Mouse (Mus musculus): ENCODE measurements at regions not wholly inside any gene's neighbourhood (a gene's known extent, or its start where the extent isn't known, plus 50 kb on each side); places are given as distances from the start of the nearest gene placed in this dataset.

GRCm38 (mm10) chr5:12925466-12925865 is 199.7 kb upstream of the Sema3a start:
- DNase-seq (ENCODE audit: low spot score) = no peak

- no peak for DNase-seq (ENCODE audit: low spot score)
These were observed 198.9 kb upstream of the Sema3a start for GRCm38 (mm10) chr5:12926289-12926688.

GRCm38 (mm10) chr5:12927247-12927646 is 198.0 kb upstream of the Sema3a start:
- no peak for DNase-seq (ENCODE audit: low spot score)

- no peak for DNase-seq (ENCODE audit: low spot score)
These were observed 188.2 kb upstream of the Sema3a start for GRCm38 (mm10) chr5:12937052-12937451.

GRCm38 (mm10) chr5:12938162-12938852 is 186.9 kb upstream of the Sema3a start:
- DNase-seq (ENCODE audit: low spot score) = no peak

GRCm38 (mm10) chr5:12944554-12944953 is 180.7 kb upstream of the Sema3a start:
- DNase-seq (ENCODE audit: low spot score) = no peak

- no peak for DNase-seq (ENCODE audit: low spot score)
These were observed 176.7 kb upstream of the Sema3a start for GRCm38 (mm10) chr5:12948472-12948871.

- DNase-seq (ENCODE audit: low spot score) = peak; percentile 22
These were observed 154.2 kb upstream of the Sema3a start for GRCm38 (mm10) chr5:12970987-12971386.

- no peak for DNase-seq (ENCODE audit: low spot score)
These were observed 151.5 kb upstream of the Sema3a start for GRCm38 (mm10) chr5:12973701-12974100.

GRCm38 (mm10) chr5:12976015-12976742 is 149.0 kb upstream of the Sema3a start:
- no peak for DNase-seq (ENCODE audit: low spot score)

GRCm38 (mm10) chr5:12977875-12978274 is 147.3 kb upstream of the Sema3a start:
- no peak for DNase-seq (ENCODE audit: low spot score)

GRCm38 (mm10) chr5:12993826-12994225 is 131.4 kb upstream of the Sema3a start:
- no peak for DNase-seq (ENCODE audit: low spot score)

GRCm38 (mm10) chr5:12997440-12997839 is 127.8 kb upstream of the Sema3a start:
- DNase-seq (ENCODE audit: low spot score) = no peak

GRCm38 (mm10) chr5:13007132-13007531 is 118.1 kb upstream of the Sema3a start:
- DNase-seq (ENCODE audit: low spot score) = peak; percentile 65

- no peak for DNase-seq (ENCODE audit: low spot score)
These were observed 102.9 kb upstream of the Sema3a start for GRCm38 (mm10) chr5:13022270-13022669.

GRCm38 (mm10) chr5:13033332-13033731 is 91.9 kb upstream of the Sema3a start:
- DNase-seq (ENCODE audit: low spot score) = peak; percentile 6

GRCm38 (mm10) chr5:13036127-13036526 is 89.1 kb upstream of the Sema3a start:
- no peak for DNase-seq (ENCODE audit: low spot score)

GRCm38 (mm10) chr5:13058883-13059423 is 66.3 kb upstream of the Sema3a start:
- no peak for DNase-seq (ENCODE audit: low spot score)

GRCm38 (mm10) chr5:13066942-13067341 is 58.3 kb upstream of the Sema3a start:
- no peak for DNase-seq (ENCODE audit: low spot score)
